Comparison of ENCODE assay signal across 17 mouse cellular contexts in the genomic region with DNA sequence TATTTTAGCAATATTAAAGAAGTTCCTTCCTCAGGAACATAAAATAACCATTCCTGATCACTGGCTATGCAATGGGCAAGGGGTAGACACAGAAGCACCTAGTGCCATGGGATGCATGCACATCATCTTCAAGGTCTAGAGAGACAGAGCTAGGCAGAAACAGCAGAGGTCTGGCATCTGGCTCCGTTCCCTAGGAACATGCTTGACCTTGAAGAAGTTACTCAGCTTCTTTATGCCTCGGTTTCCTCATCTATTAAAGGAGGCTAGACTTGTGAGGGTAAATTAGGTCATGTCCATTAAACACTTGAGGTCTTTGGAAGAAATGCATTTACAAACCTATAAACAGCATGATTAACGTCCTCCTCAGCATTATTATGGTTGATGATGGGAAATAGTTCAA.
"Had no signal": no experiment of that assay in that cellular context is flagged by ENCODE, and none has a peak within 500 bp of the region (broad histone marks: within the 10 kb centered on the region; RNA-seq: fewer than 3 reads in every experiment).

No protein-coding gene starts in this region.

- DNase-seq: lung, adult 2 months; lung, postnatal 14 days; lung, postnatal 36 days; right cerebral cortex, postnatal 14 days; thymus, adult 2 months; thymus, postnatal 25 days; thymus, postnatal 4 days had no signal

- H3K9ac ChIP-seq: lung, embryonic 15.5 days; midbrain, embryonic 13.5 days; midbrain, embryonic 15.5 days; neural tube, embryonic 12.5 days; stomach, embryonic 15.5 days had no signal

- H3K27me3 ChIP-seq: lung, embryonic 15.5 days; midbrain, embryonic 13.5 days; midbrain, embryonic 15.5 days; neural tube, embryonic 12.5 days; stomach, embryonic 15.5 days had no signal

- H3K4me1 ChIP-seq: lung, embryonic 15.5 days; midbrain, embryonic 13.5 days; midbrain, embryonic 15.5 days; neural tube, embryonic 12.5 days; stomach, embryonic 15.5 days had no signal

- H3K9me3 ChIP-seq: lung, embryonic 15.5 days; megakaryocyte, embryonic 14.5 days; midbrain, embryonic 13.5 days; midbrain, embryonic 15.5 days; neural tube, embryonic 12.5 days; stomach, embryonic 15.5 days had no signal

- ATAC-seq: lung, postnatal 0 days; midbrain, embryonic 13.5 days; midbrain, embryonic 15.5 days had no signal

- H3K36me3 ChIP-seq: lung, embryonic 15.5 days; midbrain, embryonic 13.5 days; midbrain, embryonic 15.5 days; neural tube, embryonic 12.5 days; stomach, embryonic 15.5 days had no signal

- H3K27ac ChIP-seq: lung, embryonic 15.5 days; macrophage; midbrain, embryonic 13.5 days; midbrain, embryonic 15.5 days; neural tube, embryonic 12.5 days; stomach, embryonic 15.5 days; stomach, postnatal 0 days had no signal

- H3K4me3 ChIP-seq: lung, embryonic 15.5 days; megakaryocyte, embryonic 14.5 days; midbrain, embryonic 13.5 days; midbrain, embryonic 15.5 days; neural tube, embryonic 12.5 days; stomach, embryonic 15.5 days had no signal

- H3K4me2 ChIP-seq: lung, embryonic 15.5 days; midbrain, embryonic 11.5 days; midbrain, embryonic 13.5 days; midbrain, embryonic 15.5 days; neural tube, embryonic 12.5 days; stomach, embryonic 15.5 days had no signal
